Mouse (Mus musculus): ENCODE data around the gene Ccdc63. TPM values are rescaled to one million over a fixed set of nuclear protein-coding genes. Genes with fewer than 3 reads are reported as not detected.

Gene Ccdc63
- polyA plus RNA-seq, 1 experiment from 2014 or later: not detected

DNA sequence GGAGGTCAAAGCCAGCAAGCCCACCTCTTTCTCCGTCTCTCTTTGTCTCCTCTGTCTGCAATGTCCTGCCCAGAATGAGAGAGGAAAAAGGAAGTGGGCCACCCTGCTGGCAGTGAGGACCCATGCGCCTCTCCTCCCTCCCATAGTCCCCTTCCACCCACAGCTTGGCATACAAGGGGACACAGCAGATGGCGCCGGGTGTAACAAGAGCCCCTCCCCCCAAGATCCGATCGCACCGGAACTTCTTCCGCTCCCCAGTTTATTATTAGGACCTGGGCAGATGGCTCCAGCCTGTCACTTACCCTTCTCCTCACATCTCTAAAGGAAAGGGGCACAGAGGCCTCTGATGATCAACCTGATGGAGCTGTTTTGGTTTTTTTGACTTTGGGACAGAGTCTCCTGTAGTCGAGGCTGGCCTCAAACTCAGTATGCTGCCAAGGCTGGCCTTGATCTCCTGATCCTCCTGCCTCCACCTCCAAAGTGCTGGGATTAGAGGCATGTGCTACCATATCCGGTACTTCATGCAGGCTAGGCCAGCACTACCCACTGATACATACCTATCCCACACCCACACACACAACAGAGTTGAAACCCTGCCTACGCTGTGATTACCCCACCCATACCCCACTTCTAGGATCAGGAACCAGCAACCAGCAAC lies 10.2 kb downstream of the Ccdc63 start:
- no peaks in the 10 kb centered on the region for H3K9me3 ChIP-seq (replicated peaks; ENCODE audit: control insufficient read depth, low read length)
- H3K27ac ChIP-seq (replicated peaks; ENCODE audit: low read depth, low read length): no peak overlapping the region
- WGBS: 82% methylated on average over 11 of the region's 11 CpGs
- no peak overlapping the region for H3K9ac ChIP-seq (replicated peaks; ENCODE audit: low read length)
- no peaks in the 10 kb centered on the region for H3K4me1 ChIP-seq (ENCODE audit: control insufficient read depth, insufficient read depth, low read length)
- no peak overlapping the region for H3K4me3 ChIP-seq (ENCODE audit: low read depth, low read length)
- DNase-seq (ENCODE audit: low spot score) (no peak), ATAC-seq (replicated peaks; ENCODE audit: insufficient number of reproducible peaks, low FRiP score, low TSS enrichment, low read depth) (no peak)
- H3K36me3 ChIP-seq (replicated peaks; ENCODE audit: control insufficient read depth, insufficient read depth, low read depth, low read length): no peaks in the 10 kb centered on the region
- no peaks in the 10 kb centered on the region for H3K27me3 ChIP-seq (ENCODE audit: control insufficient read depth, insufficient read depth, low read length)
- no peak overlapping the region for H3K4me2 ChIP-seq (ENCODE audit: low read depth, low read length)

DNA sequence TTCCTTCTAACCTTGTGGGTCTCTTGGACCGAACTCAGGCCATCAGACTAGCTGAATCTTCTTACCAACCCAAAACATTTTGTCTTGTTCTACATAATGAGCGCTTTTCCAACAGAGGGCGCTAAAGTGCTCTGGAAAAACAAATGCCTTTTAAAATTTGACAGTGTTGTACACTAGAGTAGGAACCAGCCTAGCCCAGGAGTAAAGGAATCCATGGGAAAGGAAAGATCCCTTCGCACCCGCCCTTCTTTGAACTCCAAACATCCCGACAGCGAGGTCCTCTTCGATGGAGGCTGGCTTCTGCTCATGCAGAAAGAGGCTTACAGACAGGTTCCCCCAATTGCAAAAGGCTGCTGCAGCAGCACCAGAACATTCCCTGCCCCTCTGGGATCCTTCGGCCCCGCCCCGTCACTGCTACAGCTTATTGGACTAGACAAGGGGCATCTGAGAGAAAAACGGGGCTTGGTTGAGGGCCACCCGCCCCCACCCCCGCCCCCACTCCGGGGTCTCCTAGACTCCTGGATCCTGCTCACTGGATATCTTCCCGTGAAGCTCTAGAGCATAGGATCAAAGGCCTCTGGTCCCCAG lies 11.5 kb downstream of the Ccdc63 start:
- no peak overlapping the region for H3K27ac ChIP-seq (replicated peaks; ENCODE audit: low read depth, low read length)
- H3K27me3 ChIP-seq (ENCODE audit: control insufficient read depth, insufficient read depth, low read length): no peaks in the 10 kb centered on the region
- DNase-seq (ENCODE audit: low spot score) (peak; percentile 91), ATAC-seq (replicated peaks; ENCODE audit: insufficient number of reproducible peaks, low FRiP score, low TSS enrichment, low read depth) (no peak)
- no peak overlapping the region for H3K4me3 ChIP-seq (ENCODE audit: low read depth, low read length)
- no peaks in the 10 kb centered on the region for H3K9me3 ChIP-seq (replicated peaks; ENCODE audit: control insufficient read depth, low read length)
- H3K36me3 ChIP-seq (replicated peaks; ENCODE audit: control insufficient read depth, insufficient read depth, low read depth, low read length): no peaks in the 10 kb centered on the region
- 36% methylated on average over 16 of the region's 16 CpGs for WGBS
- H3K4me2 ChIP-seq (ENCODE audit: low read depth, low read length): no peak overlapping the region; the same call in 1 of the 2 replicates
- no peaks in the 10 kb centered on the region for H3K4me1 ChIP-seq (ENCODE audit: control insufficient read depth, insufficient read depth, low read length)
- no peak overlapping the region for H3K9ac ChIP-seq (replicated peaks; ENCODE audit: low read length)

DNA sequence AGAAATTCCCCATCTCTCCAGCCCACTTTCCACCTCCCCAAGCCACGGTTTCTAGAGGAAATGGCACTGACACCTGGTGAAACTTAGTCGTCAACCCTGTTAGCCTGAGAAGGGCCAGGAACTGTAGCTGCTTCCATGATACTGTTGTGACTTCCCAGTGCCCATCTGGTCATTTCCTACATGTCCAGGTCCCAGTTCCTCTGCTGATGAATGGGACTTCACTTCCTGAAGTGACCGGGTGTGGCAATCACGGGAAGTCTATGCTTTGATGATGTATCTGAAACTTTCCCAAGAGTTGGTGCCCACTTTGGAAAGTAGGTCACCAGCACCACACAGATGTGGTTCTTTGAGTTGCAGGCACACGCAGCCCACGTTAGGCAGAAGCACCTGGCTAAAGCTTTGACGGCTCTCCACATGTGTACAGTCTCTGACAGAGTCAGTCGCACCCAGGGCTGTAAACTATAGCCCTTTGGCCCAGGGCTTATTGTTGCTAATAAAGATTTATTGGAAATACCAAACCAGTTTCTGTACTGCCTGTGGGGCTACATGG lies 15.3 kb downstream of the Ccdc63 start:
- no peaks in the 10 kb centered on the region for H3K27me3 ChIP-seq (ENCODE audit: control insufficient read depth, insufficient read depth, low read length)
- no peak for DNase-seq (ENCODE audit: low spot score)
- H3K4me2 ChIP-seq (ENCODE audit: low read depth, low read length): no peak overlapping the region
- no peaks in the 10 kb centered on the region for H3K36me3 ChIP-seq (replicated peaks; ENCODE audit: control insufficient read depth, insufficient read depth, low read depth, low read length)
- no peak overlapping the region for H3K9ac ChIP-seq (replicated peaks; ENCODE audit: low read length)
- no peaks in the 10 kb centered on the region for H3K4me1 ChIP-seq (ENCODE audit: control insufficient read depth, insufficient read depth, low read length)
- no peak for ATAC-seq (replicated peaks; ENCODE audit: insufficient number of reproducible peaks, low FRiP score, low TSS enrichment, low read depth)
- no peaks in the 10 kb centered on the region for H3K9me3 ChIP-seq (replicated peaks; ENCODE audit: control insufficient read depth, low read length)
- 83% methylated on average over 8 of the region's 8 CpGs for WGBS
- no peak overlapping the region for H3K27ac ChIP-seq (replicated peaks; ENCODE audit: low read depth, low read length)
- no peak overlapping the region for H3K4me3 ChIP-seq (ENCODE audit: low read depth, low read length)

DNA sequence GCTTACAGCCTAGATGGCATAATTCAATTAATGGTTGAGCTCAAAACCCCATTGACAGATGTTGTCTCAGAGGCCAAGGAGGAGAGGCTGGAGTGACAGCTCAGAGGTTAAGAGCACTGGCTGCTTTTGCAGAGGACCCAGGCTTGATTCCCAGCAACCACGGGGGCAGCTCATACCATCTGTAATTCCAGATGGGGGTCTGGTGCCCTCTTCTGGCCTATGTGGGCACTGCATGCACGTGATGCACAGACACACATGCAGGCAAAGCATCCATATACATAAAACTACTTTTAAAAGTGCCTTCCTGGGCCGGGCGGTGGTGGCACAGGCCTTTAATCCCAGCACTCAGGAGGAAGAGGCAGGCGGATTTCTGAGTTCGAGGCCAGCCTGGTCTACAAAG lies 24.4 kb downstream of the Ccdc63 start:
- Histone ChIP-seq H3K9me3 (replicated peaks; ENCODE audit: control insufficient read depth, low read length) (no peaks in the 10 kb centered on the region), H3K4me2 (ENCODE audit: low read depth, low read length) (no peak overlapping the region), H3K4me1 (ENCODE audit: control insufficient read depth, insufficient read depth, low read length) (no peaks in the 10 kb centered on the region), H3K27me3 (ENCODE audit: control insufficient read depth, insufficient read depth, low read length) (no peaks in the 10 kb centered on the region), H3K36me3 (replicated peaks; ENCODE audit: control insufficient read depth, insufficient read depth, low read depth, low read length) (no peaks in the 10 kb centered on the region), H3K9ac (replicated peaks; ENCODE audit: low read length) (no peak overlapping the region), H3K4me3 (ENCODE audit: low read depth, low read length) (no peak overlapping the region), H3K27ac (replicated peaks; ENCODE audit: low read depth, low read length) (no peak overlapping the region)
- DNase-seq (ENCODE audit: low spot score) (no peak), ATAC-seq (replicated peaks; ENCODE audit: insufficient number of reproducible peaks, low FRiP score, low TSS enrichment, low read depth) (no peak)
- 82% methylated on average over 6 of the region's 6 CpGs for WGBS

DNA sequence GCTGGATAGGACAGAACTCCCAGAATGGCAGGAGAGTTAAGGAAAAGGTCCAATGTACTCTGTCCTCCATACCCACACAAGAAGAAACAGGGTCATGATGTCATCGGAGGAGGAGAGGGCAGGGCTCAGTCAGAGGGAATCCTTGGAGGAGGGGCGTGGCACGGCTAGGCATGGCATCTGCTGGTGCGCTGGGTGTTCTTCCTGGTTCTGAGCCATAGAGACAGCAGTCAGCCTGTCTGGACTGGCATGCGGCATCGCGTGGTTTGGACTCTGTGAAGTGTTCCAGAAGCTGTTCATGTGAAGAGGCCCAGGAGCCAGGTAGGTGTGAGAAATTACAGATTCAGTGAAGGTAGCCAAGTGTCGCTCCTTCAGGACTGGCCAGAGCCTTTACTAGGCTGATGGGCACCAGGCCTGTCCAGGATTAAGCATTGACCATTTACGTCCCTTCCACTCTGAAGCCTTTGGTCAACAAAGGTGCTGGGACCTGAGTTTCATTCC lies 25.3 kb downstream of the Ccdc63 start:
- no peak for ATAC-seq (replicated peaks; ENCODE audit: insufficient number of reproducible peaks, low FRiP score, low TSS enrichment, low read depth)
- no peak for DNase-seq (ENCODE audit: low spot score)
- 94% methylated on average over 9 of the region's 9 CpGs for WGBS

DNA sequence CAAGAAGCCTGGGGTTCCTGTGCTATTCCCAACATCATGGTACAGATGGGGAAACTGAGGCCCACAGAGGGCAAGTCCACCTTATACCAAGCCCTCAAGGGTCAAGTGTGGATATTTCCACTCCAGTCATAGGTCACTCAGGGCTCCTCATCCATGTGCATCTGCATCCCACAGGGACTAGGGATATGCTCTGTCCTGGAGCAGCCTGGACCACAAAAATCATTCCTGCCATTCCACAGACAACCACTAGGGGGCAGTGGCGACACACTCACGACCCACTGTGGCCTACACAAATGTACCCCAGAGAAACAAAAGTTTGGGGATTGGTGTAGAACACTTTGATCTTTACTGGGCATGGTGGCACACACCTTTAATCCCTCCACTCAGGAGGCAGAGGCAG lies 26.4 kb downstream of the Ccdc63 start:
- no peaks in the 10 kb centered on the region for H3K9me3 ChIP-seq (replicated peaks; ENCODE audit: control insufficient read depth, low read length)
- H3K27ac ChIP-seq (replicated peaks; ENCODE audit: low read depth, low read length): no peak overlapping the region
- H3K27me3 ChIP-seq (ENCODE audit: control insufficient read depth, insufficient read depth, low read length): no peaks in the 10 kb centered on the region
- ATAC-seq (replicated peaks; ENCODE audit: insufficient number of reproducible peaks, low FRiP score, low TSS enrichment, low read depth) (no peak), DNase-seq (ENCODE audit: low spot score) (peak; percentile 68)
- WGBS: 3% methylated on average over 2 of the region's 2 CpGs
- H3K4me2 ChIP-seq (ENCODE audit: low read depth, low read length): no peak overlapping the region
- no peak overlapping the region for H3K9ac ChIP-seq (replicated peaks; ENCODE audit: low read length)
- no peaks in the 10 kb centered on the region for H3K36me3 ChIP-seq (replicated peaks; ENCODE audit: control insufficient read depth, insufficient read depth, low read depth, low read length)
- H3K4me1 ChIP-seq (ENCODE audit: control insufficient read depth, insufficient read depth, low read length): no peaks in the 10 kb centered on the region
- H3K4me3 ChIP-seq (ENCODE audit: low read depth, low read length): no peak overlapping the region

More for the DNA sequence above, 25.3 kb downstream of the Ccdc63 start:
- no peaks in the 10 kb centered on the region for H3K36me3 ChIP-seq (replicated peaks; ENCODE audit: control insufficient read depth, insufficient read depth, low read depth, low read length)
- no peak overlapping the region for H3K4me2 ChIP-seq (ENCODE audit: low read depth, low read length)
- no peak overlapping the region for H3K9ac ChIP-seq (replicated peaks; ENCODE audit: low read length)
- no peak overlapping the region for H3K27ac ChIP-seq (replicated peaks; ENCODE audit: low read depth, low read length)
- no peaks in the 10 kb centered on the region for H3K4me1 ChIP-seq (ENCODE audit: control insufficient read depth, insufficient read depth, low read length)
- no peaks in the 10 kb centered on the region for H3K9me3 ChIP-seq (replicated peaks; ENCODE audit: control insufficient read depth, low read length)
- no peaks in the 10 kb centered on the region for H3K27me3 ChIP-seq (ENCODE audit: control insufficient read depth, insufficient read depth, low read length)
- H3K4me3 ChIP-seq (ENCODE audit: low read depth, low read length): no peak overlapping the region

DNA sequence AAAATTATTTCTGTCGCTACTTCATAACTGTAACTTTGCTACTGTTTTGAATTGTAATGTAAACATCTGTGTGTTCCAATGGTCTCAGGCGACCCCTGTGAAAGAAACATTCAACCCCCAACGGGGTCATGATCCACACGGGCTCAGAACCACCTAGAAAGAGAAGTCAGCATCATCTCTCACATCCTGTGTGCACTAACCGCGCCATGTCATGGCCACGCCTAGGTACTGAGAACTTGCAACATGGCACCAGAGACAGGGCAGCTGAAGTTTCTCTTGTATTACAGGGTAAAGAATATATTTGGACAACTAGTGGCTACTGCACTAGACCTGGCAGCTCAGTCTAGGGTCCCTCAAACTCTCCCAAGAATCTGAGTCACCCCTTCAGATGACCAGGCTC lies 27.2 kb downstream of the Ccdc63 start:
- WGBS: 79% methylated on average over 7 of the region's 7 CpGs
- no peak for ATAC-seq (replicated peaks; ENCODE audit: insufficient number of reproducible peaks, low FRiP score, low TSS enrichment, low read depth)

DNA sequence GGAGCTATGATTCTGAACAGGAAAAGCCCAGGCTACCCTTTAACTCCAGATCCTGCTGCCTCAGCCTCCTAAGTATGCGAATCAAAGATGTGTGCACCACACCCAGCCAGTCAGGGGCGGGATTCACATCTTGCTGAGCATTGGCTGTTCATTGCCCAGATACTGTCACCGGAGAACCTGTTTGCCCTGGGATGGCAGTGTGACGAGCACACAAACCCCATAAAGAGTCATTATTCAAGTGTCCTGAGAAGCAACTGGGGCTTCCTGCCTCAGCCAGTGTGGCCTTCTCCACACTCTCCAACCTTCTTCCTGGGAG lies 28.7 kb downstream of the Ccdc63 start:
- Histone ChIP-seq H3K27ac (replicated peaks; ENCODE audit: low read depth, low read length) (no peak overlapping the region), H3K9ac (replicated peaks; ENCODE audit: low read length) (no peak overlapping the region)
- no peak for ATAC-seq (replicated peaks; ENCODE audit: insufficient number of reproducible peaks, low FRiP score, low TSS enrichment, low read depth)

More for the DNA sequence above, 27.2 kb downstream of the Ccdc63 start:
- Histone ChIP-seq H3K9me3 (replicated peaks; ENCODE audit: control insufficient read depth, low read length) (no peaks in the 10 kb centered on the region), H3K4me2 (ENCODE audit: low read depth, low read length) (no peak overlapping the region), H3K27me3 (ENCODE audit: control insufficient read depth, insufficient read depth, low read length) (no peaks in the 10 kb centered on the region), H3K9ac (replicated peaks; ENCODE audit: low read length) (no peak overlapping the region), H3K27ac (replicated peaks; ENCODE audit: low read depth, low read length) (no peak overlapping the region), H3K4me3 (ENCODE audit: low read depth, low read length) (no peak overlapping the region), H3K36me3 (replicated peaks; ENCODE audit: control insufficient read depth, insufficient read depth, low read depth, low read length) (no peaks in the 10 kb centered on the region), H3K4me1 (ENCODE audit: control insufficient read depth, insufficient read depth, low read length) (no peaks in the 10 kb centered on the region)
- DNase-seq (ENCODE audit: low spot score): no peak

More for the DNA sequence above, 28.7 kb downstream of the Ccdc63 start:
- 47% methylated on average over 4 of the region's 4 CpGs for WGBS
- H3K36me3 ChIP-seq (replicated peaks; ENCODE audit: control insufficient read depth, insufficient read depth, low read depth, low read length): no peaks in the 10 kb centered on the region
- no peaks in the 10 kb centered on the region for H3K4me1 ChIP-seq (ENCODE audit: control insufficient read depth, insufficient read depth, low read length)
- DNase-seq (ENCODE audit: low spot score): no peak
- no peaks in the 10 kb centered on the region for H3K9me3 ChIP-seq (replicated peaks; ENCODE audit: control insufficient read depth, low read length)
- no peak overlapping the region for H3K4me2 ChIP-seq (ENCODE audit: low read depth, low read length)
- no peaks in the 10 kb centered on the region for H3K27me3 ChIP-seq (ENCODE audit: control insufficient read depth, insufficient read depth, low read length)
- no peak overlapping the region for H3K4me3 ChIP-seq (ENCODE audit: low read depth, low read length)
